ENCODE assay signal across 8 mouse cellular contexts in genomic region chr17:47518205-47518604, GRCm38 (mm10). TPM values are rescaled to one million over a fixed set of nuclear protein-coding genes. Genes with fewer than 3 reads are reported as not detected.
DNase-seq lines count a peak whose midpoint lies in the region; ATAC-seq lines count a peak whose summit lies in the region.

No protein-coding gene starts in this region.

- no peaks in the 10 kb centered on the region for H3K9me3 ChIP-seq in heart, embryonic 15.5 days (replicated peaks)
- H3K9me3 ChIP-seq in liver, embryonic 15.5 days (replicated peaks) = no peaks in the 10 kb centered on the region; the same call in 1 of the 2 replicates

- DNase-seq in kidney, adult 11 months = peak; percentile 25
- no peak for DNase-seq in kidney, adult 18-20 months
- peak; percentile 28 for DNase-seq in adrenal gland, postnatal 25 days
- no peak for DNase-seq in ovary, adult 18-20 months (ENCODE audit: low spot score)
- DNase-seq in layer of hippocampus, adult 9-10 months (ENCODE audit: low spot score) = no peak
- no peak for DNase-seq in cerebellum, adult 11 months

- H3K27ac ChIP-seq in heart, embryonic 15.5 days = peak overlapping the region; percentile 99
- peak overlapping the region; percentile 62 for H3K27ac ChIP-seq in liver, embryonic 15.5 days (replicated peaks)

- peak; percentile 76 for ATAC-seq in heart, embryonic 15.5 days (replicated peaks; ENCODE audit: insufficient number of reproducible peaks, insufficient read depth, low FRiP score, low read depth)
- no peak for ATAC-seq in liver, embryonic 15.5 days (ENCODE audit: insufficient read depth)

- WGBS in heart, embryonic 15.5 days = 12% methylated on average over 8 of the region's 8 CpGs
- 54% methylated on average over 8 of the region's 8 CpGs for WGBS in liver, embryonic 15.5 days (ENCODE audit: insufficient replicate concordance)

- no peak overlapping the region for H3K4me3 ChIP-seq in heart, embryonic 15.5 days
- H3K4me3 ChIP-seq in liver, embryonic 15.5 days (replicated peaks) = no peak overlapping the region

- H3K4me2 ChIP-seq in heart, embryonic 15.5 days = peak overlapping the region; percentile 46
- no peak overlapping the region for H3K4me2 ChIP-seq in liver, embryonic 15.5 days

- no peaks in the 10 kb centered on the region for H3K36me3 ChIP-seq in heart, embryonic 15.5 days
- peaks cover 5% of the 10 kb centered on the region for H3K36me3 ChIP-seq in liver, embryonic 15.5 days (replicated peaks)

- peak overlapping the region; percentile 6; the same call in 1 of the 2 replicates for H3K9ac ChIP-seq in heart, embryonic 15.5 days
- H3K9ac ChIP-seq in liver, embryonic 15.5 days = no peak overlapping the region

- no peaks in the 10 kb centered on the region for H3K27me3 ChIP-seq in heart, embryonic 15.5 days
- H3K27me3 ChIP-seq in liver, embryonic 15.5 days = no peaks in the 10 kb centered on the region

- peaks cover 58% of the 10 kb centered on the region for H3K4me1 ChIP-seq in heart, embryonic 15.5 days (replicated peaks)
- peaks cover 92% of the 10 kb centered on the region for H3K4me1 ChIP-seq in liver, embryonic 15.5 days (replicated peaks)

RNA-seq across cellular contexts. Expression of gene Ccnd3, which starts 13.4 kb away (rescaled TPM):
- total RNA-seq in adrenal gland, postnatal 25 days (2021) = 385 and 429 TPM in 2 replicates
- polyA plus RNA-seq in heart, embryonic 15.5 days (2015; fragmentation: Nextera tagmentation; extraction: Ambion mirVana) = 369 and 456 TPM in 2 replicates
- polyA plus RNA-seq in liver, embryonic 15.5 days (2015; fragmentation: Nextera tagmentation; extraction: Ambion mirVana) = 422 and 473 TPM in 2 replicates

RNA-seq across cellular contexts. Expression of gene Taf8, which starts 16.1 kb away (rescaled TPM):
- 21.1 and 25.7 TPM in 2 replicates for total RNA-seq in adrenal gland, postnatal 25 days (2021)
- polyA plus RNA-seq in heart, embryonic 15.5 days (2015; fragmentation: Nextera tagmentation; extraction: Ambion mirVana) = 17.0 and 20.5 TPM in 2 replicates
- 14.7 and 15.2 TPM in 2 replicates for polyA plus RNA-seq in liver, embryonic 15.5 days (2015; fragmentation: Nextera tagmentation; extraction: Ambion mirVana)

Comparison
In these comparisons a context has a peak if more than half of its experiments do, and no peak if none do; other contexts are left out.
1. DNase-seq: peak in kidney, adult 11 months (single experiment) and adrenal gland, postnatal 25 days (single experiment); none in kidney, adult 18-20 months (single experiment), ovary, adult 18-20 months (single experiment), layer of hippocampus, adult 9-10 months (single experiment) and cerebellum, adult 11 months (single experiment).